Mouse (Mus musculus) adrenal gland, adult 18-20 months (tissue): ENCODE data around the gene Szrd1. TPM values are rescaled to one million over a fixed set of nuclear protein-coding genes. Genes with fewer than 3 reads are reported as not detected.
"Not testable (repeated sequence)": the region's sequence is repeated elsewhere in the genome, so short reads cannot be mapped to it uniquely, and the experiment has no call there.

Source experiments
- DNase-seq, 2 experiments: peaks; one replicate each; pipeline ENCODE4 v3.0.0; 2021 to 2022; ENCODE audit warnings: low spot score in 2 of 2
- total RNA-seq, 2 experiments: library from RNA; stranded (reverse); gene quantifications; 1 replicate in 1 of 2; 2 replicates in 1 of 2; pipeline ENCODE4 v1.2.3; 2021

Szrd1 gene
- total RNA-seq, 2 experiments from 2014 or later: 109 to 127 TPM

DNA sequence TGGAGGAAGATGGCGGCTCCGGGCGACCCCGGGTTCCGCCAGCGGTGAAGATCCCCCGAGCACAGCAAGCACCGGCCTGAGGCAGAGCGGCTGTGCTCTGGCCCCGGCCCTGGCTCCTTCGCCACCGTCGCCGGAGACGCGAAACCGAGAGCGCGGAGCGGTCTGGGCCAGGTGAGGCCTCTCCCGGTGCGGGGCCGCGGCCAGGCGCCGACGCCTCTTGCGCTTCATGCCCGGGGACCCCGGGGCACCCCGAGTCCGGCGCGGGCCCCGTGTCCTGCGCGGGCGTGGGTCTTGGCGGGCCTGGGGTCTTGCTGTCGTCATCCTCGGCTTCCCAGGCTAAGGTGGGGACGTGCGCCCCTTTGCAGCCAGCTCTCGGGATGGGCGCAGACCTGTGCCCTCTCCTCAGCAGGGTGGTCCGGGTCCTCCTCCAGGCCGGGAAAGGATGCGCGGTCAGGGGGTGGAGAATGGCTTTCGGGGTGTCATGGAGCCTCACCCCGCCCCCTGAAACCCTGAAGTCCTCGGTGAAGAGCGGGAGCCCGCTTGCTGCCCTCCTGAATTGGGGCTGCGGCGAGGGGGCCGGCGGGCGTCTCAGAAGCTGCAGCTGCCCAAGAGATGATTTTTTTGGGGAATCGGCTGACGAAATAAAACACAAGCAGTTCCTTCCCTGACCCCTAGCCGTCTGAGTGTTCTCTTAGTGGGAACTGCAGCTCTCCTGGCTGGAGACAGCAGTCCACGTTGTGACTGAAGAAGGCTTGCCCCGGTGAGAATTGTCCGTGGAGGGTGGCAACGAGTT lies 8.6 kb upstream of the Szrd1 start:
- peak; percentile 41 to 50 for DNase-seq

DNA sequence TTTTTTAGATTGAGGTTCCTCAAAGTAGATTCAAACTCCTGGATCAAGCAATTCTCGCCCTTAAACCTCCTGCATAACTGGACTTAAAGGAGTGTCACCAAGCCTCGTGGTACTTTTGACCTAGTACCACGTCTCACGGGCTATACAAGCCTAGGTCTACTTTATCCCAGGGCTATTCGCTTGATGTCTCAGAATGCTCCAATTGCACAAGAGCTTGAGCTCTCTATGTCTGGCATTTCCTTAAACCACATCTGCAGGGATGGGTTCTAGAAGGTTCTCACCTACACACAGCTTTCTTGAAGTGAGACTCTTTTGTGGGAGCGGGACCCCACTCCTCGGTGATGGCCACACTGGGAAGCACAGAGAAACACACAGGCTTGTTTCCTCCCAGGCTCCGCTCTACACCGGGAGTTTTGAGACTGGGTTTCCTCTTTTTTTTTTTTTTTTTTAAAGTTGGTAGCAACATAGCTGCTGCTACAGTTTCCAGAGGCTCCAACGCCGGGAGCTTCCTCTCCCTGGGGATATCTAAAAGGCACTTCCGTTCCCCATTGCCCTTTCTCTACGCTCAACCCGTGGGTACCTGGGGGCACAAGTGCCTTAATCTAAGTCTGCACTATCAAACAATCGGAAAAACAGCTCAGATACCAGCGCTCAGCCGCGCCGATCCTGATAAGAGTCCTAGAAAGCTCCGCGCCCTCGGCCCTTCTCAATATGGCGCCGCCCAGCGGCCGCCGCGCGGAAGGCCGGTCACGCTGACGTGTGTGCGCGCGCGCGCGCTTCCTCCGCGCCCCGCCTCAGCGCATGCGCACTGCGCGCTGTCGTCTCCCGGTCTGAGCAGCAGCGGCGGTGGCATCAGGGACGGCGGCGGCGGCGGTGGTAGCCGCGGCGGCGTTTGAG lies 7.8 kb upstream of the Szrd1 start, which contains the start of gene Fbxo42:
TSS of gene Fbxo42 (plus strand) at position 802 of the 897 bp plus-strand sequence.
- peak; percentile 96 to 98 for DNase-seq

- no peak for DNase-seq
Observed at GRCm38 (mm10) chr4:141146491-141147033, 7.0 kb upstream of the Szrd1 start.

- not testable (repeated sequence) for DNase-seq
Observed at GRCm38 (mm10) chr4:141145124-141145523, 5.5 kb upstream of the Szrd1 start.

- DNase-seq: peak; percentile 77 to 81
Observed at GRCm38 (mm10) chr4:141142285-141142811, 2.8 kb upstream of the Szrd1 start.

GRCm38 (mm10) chr4:141140967-141141366 lies 1.4 kb upstream of the Szrd1 start:
- no peak for DNase-seq

DNA sequence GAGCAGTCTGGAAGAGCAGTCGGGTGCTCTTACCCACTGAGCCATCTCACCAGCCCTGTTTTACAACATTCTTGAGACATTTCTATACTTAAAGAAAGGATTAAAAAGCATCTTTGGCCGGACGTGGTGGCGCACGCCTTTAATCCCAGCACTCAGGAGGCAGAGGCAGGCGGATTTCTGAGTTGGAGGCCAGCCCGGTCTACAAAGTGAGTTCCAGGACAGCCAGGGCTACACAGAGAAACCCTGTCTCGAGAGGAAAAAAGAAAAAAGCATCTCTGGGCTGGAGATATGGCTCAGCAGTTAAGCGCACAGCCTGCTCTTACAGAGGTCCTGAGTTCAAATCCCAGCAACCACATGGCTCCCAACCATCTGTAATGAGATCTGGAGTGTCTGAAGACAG lies 779 bp upstream of the Szrd1 start:
- DNase-seq: not testable (repeated sequence)

DNA sequence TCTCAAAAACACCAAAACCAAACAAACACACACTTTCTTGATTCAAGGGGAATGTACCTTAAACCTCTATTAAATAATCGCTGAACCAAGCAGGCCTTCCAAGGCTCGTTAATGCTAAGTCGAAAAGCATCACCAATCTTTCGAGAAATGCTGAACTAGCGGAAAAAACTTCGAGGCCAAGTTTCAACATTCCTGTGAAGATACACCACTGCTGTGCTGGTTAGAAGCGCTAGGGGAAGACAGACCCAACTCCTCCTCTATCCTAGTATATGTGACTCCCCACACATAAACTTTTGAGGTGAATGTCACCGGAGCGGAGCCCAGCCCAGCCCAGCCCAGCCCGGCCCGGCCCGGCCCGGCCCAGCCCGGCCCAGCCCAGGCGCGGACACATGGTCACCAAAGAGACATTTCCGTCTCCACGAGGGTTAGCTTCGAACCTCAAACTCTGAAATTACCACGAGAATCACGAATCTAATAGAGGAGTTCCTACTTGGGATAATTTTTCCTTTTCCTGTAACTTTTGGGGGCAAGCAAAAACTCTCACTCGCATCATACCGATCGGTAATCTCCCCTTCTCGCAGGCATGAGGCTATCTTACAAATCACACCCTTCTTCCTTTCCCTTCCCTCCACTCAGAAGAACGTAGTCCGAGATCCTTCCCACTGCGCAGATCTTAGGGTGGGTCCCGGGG lies 1.0 kb downstream of the Szrd1 start:
- no peak for DNase-seq

DNA sequence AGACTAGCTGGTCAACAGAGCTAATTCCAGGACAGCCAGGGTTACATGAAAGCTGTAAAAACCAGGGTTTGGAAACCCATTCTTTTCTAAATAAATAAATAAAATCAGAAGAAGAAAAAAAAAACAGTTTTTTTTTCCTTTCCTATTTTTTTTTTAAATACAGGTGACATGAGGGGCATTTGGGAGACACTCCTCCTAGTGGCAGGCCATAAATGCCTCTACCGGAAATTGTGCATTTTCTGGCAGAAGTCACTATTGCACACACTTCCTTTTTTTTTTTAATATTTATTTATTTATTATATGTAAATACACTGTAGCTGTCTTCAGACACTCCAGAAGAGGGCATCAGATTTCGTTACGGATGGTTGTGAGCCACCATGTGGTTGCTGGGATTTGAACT lies 1.8 kb downstream of the Szrd1 start:
- not testable (repeated sequence) for DNase-seq

GRCm38 (mm10) chr4:141136126-141136525 lies 3.4 kb downstream of the Szrd1 start:
- no peak for DNase-seq

DNA sequence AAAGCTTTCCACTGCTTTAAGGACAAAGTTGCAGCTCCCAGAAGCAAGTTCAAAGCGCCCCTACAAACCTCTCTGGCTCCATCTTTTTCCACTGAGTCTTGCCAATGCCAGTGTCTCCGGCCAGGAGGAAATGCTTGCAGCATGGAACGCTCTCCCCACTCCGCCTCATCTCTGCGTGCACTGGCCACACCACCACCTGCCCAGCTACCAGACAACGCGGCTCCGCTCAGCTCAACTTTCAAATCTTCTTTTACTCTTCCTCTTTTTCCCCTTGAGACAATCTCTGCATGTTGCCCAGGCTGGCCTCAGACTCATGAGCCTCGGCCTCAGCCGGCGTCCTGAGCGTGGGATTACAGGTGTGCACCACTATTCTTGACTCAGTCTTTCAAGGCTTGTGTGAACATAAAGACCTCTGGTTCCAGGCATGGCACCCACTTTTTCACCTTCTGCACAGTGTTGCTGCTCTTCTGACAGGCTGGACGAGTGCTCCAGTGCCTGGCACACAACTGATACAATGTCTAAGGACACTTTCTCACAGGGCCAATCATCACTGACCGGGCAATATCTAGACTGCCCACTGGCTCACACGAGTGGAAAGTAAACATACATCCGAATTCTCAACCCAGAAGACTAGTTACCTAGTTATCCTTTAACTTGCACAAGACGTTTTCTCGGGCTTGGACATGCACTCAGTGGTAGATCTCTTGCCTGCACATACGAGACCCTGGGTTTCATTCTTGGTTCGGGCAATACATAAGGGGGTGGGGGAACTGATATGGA lies 4.6 kb downstream of the Szrd1 start:
- DNase-seq: no peak

DNA sequence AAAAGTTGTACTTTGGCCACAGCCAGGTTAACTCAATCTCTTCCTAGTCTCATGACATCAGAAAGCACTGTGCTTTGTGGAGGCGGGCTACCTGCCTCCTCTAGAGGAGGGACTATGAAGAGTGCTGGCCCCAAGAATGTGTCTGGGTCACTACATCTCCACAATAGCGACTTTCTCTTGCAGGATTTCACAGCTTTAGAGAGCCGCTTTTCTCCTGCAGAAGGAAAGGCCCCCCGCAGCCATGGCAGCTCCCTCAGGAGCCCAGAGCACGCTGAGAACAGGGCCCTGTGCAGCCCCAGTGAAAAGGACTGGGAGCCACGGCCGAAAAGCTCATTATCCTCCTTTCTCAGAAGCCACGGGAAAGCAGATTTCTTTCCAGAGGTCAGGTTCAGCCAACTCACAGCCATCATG lies 5.5 kb downstream of the Szrd1 start:
- no peak for DNase-seq

DNA sequence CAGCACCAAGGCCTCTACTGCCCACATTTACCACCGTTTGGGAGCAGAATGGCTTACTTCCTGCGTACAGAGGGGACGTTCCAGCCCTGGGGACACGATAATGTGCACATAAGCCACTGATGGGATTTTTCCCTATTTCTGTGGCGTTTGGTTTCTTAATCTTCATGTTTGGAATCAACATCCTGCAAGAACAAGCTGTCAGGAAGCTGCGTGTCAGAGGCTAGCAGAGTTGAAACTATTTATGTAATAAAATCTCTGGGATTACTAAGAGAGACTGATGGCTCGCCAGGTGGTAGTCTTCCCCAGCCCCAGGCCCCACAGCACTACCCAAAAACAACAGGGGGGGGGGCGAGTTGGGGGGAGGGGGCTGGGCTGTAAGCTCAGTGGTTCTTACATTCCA lies 6.3 kb downstream of the Szrd1 start:
- no peak for DNase-seq

GRCm38 (mm10) chr4:141132191-141132590 lies 7.4 kb downstream of the Szrd1 start:
- no peak for DNase-seq

DNA sequence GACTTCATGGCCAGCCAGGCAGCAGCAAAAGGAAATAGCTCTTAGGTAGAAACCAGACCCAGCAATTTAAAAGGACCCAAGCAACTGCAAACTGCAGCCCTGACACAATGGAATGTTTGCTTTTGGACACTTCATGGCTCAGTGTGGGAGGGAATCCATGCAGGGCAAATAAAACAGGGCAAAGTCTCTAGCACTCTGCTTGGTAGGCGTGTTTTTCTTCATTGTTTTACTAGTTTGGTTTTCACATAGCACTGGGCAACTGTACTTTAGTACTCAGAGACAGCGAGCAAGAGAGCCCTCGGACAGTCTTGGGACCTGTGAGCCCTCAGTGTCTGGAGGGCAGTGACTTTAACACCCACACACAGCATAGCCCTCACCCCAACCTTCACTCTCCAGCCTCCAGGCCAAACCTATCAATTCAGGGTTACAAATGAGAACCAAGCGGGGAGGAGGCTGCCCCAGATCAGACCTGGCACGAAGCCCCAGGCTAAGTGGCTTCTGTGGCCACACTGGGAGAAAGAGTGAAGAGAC lies 8.0 kb downstream of the Szrd1 start:
- no peak for DNase-seq

DNA sequence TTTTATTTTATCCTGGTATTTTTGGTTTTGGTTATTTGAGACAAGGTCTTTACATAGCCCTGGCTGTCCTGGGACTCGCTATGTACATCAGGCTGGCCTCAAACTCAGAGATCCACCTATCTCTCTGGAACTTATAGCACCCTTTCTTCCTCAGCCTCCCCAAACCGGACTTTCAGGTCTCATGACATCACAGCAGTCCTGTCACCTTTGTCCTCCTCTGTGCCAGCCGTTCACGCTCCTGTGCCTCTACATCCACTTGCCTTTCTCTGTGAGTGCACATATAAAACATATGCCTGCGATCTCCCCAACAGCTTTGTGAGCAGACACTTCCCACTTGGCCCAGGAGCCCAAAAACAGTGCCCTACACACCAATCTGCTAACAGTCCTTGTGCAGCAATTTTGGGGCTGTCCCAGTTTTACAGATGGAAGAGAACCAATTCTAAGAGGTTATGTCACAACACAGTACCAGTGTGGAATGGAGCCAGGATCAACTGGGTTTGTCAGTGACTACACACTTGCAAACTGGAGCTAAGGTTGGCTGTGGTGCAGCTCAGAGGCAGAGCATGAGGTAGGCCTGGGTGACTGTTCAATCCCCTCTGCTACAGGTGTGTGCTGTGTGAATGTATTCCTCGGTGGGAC lies 8.8 kb downstream of the Szrd1 start:
- DNase-seq: no peak

GRCm38 (mm10) chr4:141129190-141129710 lies 10.3 kb downstream of the Szrd1 start:
- no peak for DNase-seq

DNA sequence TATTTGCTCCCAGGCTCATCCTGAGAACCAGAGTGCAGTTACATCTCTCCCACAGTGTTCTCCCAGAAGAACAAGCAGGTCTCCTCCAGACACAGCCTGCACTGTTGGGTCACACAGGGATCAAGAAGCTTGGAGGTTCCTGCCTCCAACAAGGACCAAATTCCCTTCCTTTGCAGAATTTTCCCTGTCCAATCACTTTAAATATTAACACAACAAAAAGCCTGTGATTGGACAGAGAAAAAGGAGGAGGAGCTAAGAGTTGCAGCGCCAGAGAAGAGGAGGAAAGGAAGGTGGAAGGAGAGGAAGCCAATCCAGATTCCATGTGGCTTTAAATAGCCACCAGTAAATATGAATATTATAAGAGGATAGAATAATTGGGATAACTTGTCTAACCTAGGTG lies 16.5 kb downstream of the Szrd1 start:
- DNase-seq: no peak

DNA sequence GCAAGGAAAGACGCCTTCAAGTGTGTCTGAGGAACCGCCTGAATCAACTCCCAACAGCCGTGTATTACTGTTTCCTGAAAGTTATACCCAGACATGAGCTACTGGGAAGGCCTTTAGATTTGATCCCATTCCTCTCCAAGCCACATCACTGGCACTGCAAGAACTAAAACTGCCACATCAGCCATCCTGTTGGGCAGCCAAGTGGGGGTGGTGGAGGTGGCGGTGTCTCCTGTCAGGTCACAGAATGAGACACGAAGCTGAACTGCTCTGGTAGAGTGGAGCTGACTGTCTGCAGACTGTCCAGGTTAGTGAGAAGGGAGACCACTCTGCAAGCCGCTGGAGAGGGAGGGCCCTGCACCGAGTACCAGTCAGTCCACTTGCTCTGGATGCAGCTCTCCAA lies 16.9 kb downstream of the Szrd1 start:
- no peak for DNase-seq
